Mouse (Mus musculus) telencephalon, adult 2 months (tissue): ENCODE results near the gene Banp.

Source experiments
- DNase-seq: peaks from one replicate; pipeline ENCODE4 v3.0.0-alpha.2; 2011; ENCODE audit warnings: low read depth, low spot score

The Banp gene

DNA sequence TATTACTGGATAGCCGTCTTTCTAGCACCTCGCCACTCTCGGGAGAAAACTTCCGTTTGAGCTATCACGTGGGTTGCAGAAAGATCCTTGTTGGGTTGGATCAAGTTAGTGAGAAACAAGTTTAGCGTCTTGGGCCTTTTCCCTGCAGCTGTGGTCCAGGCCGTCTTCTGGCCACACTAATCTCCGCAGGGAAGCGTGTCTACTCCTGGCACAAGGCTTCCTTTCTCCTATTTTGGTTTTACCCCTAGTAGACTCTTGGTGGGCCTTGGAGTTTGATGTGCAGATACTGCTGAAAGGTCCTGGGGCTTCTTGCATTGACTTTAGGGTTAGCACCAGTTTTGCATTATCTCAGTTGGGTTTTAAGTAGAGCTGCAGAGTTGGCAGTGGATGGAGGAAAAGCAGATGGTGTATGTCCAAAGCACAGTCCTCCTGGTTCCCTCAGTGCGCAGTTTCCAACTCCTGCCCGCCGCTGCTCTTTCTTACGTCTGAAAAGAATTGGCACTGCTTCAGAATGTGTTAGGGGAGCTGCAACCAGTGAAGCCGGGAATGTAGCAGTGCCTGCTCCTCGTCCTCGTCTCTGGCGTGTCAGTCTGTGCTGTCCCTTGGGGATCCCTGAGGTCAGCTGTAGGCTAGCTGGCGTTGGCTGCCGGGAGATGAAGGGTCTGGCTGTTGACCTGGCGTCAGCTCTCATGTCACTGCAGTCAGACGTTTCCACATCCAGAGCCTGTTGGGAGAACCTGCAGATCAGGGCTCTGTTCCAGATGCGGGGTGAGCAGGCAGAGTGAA, 68.7 kb downstream of the Banp start:
- DNase-seq = peak; percentile 75

DNA sequence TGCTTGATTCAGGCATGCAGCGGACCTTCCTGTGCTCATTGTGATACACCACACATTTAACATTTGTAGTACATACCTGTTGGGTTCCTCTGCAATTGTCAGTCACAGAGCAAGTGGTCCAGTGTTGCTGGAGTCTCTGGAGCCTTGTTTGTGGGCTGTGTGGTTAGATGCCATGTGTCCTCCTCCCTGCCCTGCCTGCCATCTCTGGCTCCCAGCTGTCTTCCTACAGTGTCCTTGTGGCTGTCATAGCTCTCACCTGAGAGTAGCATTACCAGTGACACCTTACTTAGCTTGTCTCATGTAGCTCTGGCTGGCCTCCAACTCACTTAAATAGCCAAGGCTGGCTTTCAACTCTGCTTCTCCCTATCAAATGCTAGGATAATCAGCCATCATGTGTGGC, 69.6 kb downstream of the Banp start:
- DNase-seq = no peak

DNA sequence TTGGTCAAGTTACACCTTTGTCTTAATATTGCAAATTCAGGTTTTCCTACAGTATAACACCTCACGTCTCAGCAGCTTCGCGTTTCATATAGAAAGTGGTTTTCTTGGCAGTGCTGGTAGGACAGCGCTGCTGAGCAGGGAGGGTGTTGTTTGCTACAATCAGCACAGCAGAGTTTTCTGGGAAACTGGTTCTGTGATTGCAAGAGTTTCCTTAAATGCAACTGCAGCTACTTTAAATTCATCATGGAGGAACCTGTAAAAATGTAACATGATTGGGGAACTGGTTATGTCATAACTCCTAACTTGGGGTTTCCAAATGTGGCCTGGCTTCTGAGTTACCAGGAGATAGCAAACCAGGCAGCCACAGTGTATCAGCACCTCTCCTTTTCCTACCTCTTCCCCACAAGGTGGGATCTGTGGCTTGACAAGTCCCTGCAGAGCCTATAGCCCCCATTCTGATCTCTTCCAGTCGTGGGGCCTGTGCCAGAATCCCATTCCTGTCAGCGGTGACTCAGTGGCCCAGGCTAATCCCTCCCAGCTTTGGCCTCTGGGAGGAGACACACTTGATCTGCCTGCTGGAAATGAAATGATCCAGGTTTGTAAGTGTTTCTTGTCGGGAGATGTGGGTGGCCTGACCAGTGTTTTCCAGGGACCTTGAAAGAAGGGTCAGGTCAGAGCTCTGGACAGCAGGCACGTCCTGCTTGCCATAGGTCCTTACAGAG, 70.7 kb downstream of the Banp start:
- DNase-seq = no peak

DNA sequence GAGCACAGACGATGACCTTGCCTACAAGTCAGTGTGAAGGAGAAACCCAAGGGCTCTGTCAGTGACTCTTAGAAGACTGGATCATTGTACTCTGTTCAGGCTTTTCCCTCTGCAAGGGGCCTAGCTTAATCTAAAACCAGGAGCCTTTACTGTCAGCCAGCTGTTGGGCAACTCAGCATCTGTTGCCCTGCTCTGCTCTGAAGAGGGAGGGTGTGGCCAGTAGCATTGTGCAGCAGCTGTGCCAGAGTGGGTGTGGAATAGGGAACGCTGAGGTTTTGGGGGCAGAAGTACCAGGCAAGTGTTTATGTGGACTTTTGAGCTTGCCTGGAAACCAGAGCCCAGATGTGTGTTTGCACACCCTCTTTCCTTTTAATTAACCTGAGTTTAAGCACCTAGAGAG, 72.2 kb downstream of the Banp start:
- DNase-seq = no peak

DNA sequence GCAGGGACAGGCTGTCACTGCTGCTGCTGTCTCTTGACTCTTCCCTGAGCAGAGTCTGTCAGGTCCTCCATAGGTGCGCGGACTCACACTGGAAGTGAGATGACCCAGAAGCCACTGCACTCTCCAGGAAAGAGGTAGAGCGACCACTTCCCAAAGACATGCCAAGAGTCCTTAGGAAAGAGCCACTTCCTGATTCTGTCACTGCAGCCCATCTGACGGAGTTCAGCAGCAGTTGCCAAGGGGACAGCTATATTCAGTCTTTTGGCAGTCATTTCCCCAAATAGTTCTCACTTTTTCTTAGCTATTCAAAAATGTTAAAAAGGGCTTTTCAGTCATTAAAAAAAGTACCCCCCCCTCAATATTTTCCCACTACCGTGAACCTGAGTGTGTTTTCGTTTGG, 72.7 kb downstream of the Banp start:
- DNase-seq = no peak

DNA sequence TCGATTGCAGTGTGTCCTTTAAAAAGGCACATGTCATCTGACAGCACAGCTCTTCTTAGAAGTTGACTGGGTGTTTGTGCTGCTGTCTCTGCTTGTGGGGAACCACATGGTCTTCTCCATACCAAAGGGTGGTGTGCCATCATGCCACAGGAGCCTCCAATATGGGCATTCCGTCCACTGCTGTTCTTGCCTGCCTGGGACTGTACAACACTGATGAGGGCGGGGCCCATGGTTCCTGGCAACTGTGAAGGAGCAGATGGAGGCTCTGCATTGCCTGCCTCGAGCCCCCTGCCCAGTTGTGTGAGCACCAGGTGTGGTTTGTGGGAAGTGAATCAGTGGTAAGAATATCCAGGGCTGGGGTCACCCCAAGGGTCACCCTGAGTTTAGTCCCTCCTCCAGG, 73.2 kb downstream of the Banp start:
- DNase-seq = no peak

DNA sequence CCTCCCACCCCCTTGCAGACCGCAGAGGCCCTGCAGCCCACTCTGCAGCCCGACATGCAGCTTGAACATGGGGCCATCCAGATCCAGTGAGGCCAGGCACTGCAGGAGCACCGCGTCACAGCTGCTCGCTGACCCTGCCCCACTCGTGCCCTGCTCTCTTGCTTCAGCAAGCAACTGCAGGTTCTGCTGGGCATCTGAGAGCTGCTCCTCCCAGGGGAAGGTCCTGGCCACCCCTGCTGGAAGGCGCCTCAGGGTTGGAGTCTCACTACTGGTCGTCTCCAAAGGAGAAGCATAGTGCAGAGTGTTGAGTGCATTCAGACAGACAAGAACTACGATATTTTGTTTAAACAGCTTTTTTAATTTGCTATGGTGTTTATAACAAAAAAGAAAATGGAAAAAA, 76.0 kb downstream of the Banp start:
- DNase-seq = no peak

DNA sequence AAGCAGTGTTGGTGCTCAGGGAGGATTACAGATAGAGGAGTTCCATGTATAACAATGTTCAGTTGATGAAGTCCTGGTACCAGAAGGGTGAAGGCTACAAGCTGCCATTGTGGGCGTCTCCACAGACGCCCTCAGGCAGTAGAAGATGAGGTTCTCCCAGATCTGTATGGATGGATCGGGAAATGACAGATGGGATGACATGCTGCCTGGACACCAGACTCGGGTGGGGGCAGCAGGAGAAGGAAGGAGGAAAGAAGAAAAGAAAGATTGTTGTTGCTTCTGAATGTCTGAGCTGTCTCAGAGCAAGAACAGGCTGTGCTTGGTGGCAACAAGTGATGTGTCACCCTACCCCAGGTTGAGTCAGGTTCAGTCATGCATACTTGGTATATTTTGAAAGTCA, 78.6 kb downstream of the Banp start:
- DNase-seq = no peak

DNA sequence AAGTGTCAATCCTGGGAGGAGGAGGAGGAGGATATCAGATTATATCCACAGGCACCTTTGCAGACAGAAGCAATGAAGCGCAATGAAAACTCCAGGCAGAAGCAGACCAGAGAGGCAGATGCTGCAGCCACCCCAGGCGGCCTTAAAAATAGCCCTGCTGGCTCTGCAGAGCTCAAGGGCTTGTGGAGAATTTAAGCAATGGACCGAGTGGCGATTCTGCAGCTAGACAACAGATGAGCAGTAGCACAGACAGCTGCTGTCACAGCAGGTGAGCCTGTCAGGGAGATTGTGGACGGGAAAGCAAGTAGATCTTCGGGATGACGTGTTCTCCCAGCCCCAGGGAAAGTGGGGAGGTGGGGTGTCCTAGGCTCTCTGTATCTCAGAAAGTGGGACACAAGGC, 81.4 kb downstream of the Banp start:
- no peak for DNase-seq

DNA sequence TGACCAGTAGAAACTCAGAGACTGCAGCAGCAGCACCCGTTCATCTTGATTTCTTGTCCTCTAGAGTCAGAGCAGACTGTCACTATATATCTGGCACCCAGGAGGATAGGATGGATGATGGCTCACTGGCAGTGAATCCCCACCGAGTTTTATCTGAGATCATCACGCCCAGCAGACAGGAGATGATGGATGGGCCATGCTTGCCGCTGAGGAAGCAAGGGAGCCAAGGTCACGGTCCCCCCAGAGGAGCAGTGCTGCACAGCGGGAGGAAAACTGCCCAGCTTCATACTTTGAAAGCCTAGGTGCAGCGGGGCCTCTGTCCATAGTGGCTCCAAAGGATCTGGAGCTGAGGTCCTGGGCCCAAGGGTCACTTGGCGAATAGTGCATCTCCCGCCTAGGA, 83.2 kb downstream of the Banp start:
- no peak for DNase-seq

DNA sequence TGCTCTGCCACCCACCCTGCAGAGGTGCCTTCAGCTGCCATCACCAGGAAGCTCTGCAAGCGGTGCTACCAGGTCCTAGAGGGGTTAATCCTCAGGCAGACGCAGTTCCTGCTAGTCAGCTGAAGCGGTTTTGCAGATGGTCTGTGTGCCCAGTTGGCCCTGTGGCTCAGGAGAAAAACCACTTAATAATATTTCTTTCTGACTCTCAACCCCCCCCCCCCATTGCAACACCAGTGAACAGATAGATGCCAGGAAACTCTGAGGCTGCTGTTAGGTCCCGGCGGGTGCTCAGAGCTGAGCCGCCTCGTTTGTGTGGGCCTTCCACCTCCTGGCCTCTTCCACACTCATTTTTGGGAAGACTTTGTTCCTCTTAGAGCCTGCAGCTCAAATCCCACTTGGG, 86.0 kb downstream of the Banp start:
- no peak for DNase-seq

DNA sequence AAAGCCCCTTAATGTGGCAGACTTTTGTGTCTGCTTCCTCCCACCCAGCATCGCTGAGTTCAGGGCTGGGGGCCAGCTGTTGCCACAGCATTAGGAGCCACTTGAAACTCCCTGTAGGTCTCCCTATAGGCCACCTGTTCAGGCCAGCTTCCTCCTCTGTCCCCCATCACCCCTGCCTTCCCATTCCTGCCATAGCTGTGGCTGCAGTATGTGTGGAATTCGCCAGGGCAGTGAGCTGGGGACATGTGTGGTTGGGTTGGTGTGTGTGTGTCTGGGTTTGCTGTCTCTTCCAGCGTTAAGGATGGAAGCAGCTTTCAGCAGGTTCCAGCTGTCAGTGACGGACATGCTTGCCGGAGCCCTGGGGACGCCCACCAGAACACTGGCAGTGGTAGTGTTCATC, 86.8 kb downstream of the Banp start:
- no peak for DNase-seq

DNA sequence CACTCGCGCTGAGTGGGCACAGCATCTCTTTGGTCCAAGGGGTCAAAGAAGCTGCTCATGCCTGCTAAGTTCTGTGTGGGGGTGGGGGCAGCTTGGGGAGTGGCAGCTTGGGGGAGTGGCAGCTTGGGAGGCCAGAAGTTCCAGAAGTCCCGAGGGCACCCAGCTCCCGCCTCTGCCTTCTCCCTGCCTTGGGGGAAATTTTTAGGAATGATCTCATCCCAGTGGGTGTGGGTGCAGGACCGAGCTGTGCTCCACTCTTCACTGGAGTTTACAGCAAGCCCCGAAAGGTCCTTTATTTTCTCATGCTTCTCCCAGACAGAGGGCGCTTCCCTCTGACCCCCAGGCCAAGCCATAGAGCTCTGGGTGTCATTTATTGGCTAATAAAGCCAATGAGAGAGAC, 87.7 kb downstream of the Banp start:
- no peak for DNase-seq

DNA sequence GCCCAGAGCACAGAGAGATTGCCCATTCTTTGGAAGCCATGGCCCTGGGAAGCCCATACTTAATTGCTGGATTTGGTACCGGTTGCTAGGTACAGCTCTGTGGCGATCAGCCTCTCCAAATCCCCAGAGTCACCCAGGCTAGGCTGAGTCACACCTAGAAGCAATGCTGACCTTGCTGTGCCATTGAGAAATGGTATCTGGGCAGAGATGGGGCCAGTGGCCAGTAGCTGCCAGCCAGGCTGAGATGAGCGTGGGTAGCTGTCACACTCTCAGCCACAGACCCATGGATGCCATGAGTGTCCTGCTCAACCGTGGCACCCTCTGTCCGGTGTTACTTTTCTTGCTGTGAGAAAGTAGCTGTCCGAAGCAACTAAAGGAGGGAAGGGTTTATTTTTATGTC, 88.5 kb downstream of the Banp start:
- DNase-seq = no peak

DNA sequence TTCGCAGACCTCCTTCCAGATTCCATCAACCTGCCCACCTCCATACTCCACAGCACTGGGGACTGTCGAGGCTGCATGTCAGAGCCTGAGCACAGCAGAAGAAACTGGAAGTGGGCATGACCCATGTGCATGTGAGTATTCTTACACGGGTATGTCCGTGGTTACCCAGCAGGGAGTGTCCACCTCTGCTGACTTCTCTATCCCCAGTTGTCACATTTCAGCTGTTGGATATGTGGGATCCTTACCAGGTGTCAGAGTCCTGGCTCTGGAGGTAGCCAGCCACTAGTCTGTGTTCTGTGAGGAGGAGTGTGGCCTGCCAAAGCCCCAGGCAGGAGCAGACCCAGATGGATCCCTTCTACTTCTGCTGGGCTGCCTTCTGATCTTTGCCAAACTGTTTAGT, 89.9 kb downstream of the Banp start:
- DNase-seq = no peak

DNA sequence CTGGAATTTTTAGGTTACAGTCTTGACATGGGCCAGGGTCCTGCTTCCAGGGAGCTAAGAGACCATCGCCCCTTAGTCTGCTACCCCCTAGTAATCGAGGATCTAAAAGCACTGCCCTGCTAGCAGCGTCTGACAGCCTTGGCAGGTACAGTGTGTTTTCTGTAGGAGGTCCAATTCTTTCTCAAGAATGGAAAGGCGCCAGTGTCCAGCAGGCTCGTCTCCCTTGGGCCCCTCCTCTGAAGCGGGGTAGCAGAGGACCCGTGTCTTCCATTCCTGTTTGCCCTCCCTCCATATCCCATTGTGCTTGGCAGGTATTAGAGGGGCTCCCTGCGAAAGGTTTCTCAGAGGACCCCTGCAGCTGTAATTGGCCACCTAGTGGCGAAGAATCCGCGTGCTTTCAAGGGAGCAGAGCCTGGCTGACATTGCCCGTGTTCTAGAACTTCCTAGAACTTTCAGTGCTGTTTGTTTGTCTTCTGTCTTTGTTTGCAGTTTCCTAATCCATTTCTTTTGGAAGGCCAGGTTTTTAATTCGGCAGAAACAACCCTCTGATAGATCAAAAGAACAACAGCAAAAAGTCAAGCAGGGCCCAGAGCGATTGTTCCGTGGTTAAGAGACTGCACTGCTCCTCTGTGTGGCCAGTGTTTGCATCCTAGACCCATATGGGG, 97.8 kb downstream of the Banp start:
- no peak for DNase-seq

DNA sequence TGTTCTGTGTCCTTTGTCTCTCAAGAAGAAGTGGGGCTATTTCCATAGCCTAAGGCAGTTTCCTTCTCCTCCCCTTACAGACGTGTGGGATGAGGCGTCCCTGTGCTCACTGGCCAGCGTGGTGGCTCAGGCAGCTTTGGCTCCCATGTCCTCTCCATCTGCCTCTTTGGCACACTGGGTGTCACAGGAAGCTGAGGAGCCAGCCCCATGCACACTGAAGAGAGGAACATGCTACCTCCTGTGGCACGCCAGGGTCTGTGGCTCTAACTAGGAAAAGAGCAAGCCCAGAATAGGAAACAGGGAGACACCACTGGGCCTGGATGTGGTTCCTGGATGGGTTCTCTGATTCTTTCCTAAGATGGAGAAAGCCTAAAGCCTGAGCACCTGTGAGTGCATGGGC, 99.7 kb downstream of the Banp start:
- DNase-seq = no peak

DNA sequence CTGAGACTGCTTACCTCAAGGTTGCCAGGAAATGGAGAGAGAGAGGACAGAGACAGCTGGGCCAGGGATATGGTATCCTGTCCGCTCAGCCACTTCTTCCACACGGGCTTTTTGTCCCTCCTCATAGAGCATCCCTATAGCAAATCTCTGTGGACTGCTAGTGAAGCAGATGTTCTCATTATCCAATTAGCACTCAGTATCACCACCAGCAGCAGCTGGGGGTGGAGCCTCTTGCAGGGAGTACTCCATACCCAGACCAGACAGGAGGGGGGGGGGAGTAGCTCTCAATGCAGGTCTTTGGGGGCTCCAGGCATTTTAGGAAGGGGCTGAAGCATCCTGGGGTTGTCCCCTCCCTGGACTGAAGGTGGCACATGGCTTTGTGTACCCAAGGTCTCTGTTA, 100.4 kb downstream of the Banp start:
- no peak for DNase-seq

DNA sequence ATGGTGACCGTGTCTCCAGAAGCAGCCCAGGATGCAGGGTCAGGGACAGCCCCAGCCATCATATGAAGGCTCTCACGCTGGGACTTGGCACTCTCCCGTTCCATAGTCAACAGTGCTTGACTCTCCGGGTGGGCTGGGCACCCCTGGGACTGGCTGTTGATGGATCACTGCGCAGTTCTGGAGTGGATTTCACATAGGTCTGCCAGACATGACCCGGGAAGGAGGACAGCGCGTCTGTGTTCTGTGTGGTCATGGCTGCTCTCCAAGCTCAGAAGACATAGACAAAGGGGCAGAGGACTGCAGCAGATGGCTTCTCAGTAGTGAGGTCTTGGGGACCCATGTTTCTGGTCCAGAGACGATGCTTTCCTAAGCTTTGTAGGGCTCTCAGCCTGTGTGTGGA, 101.1 kb downstream of the Banp start:
- DNase-seq = no peak

DNA sequence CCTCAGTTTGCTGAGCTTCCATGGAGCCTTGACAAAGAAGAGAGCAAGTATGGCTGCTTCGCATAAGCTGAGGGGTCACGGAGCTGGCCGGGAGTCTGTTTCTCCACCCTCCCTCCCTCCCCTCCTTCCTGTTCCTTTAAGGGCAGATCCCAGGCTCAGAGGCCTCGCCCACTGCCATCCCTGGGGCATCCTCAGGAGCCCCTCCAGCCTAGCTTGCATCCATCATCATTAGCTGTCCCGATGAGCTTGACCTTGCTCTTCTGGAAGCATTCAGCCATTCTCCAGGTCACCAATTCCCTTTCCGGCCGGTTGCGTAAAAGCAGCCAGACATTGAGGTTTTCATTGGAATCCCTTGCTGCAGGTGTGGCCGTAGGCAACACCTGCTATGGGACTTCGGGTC, 105.8 kb downstream of the Banp start:
- DNase-seq = no peak

DNA sequence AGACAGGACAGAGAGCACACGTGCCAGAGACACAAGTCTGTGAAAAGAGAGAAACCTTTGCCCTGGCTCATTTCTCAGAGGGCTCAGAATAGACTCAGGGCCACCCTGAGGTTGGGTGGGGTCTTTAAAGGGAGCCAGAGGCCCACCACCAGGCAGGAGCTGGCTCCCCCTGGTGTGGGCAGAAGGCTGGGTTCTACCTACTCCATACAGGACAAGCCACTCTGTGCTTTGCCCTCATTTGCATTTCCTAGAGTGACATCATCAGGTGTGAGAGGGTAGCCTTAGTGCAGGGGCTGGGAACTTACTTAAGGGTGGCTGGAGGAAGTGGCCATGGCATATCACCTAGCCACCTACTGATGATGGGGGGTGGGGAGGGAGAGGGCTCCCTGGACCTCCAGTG, 106.6 kb downstream of the Banp start:
- DNase-seq = no peak

DNA sequence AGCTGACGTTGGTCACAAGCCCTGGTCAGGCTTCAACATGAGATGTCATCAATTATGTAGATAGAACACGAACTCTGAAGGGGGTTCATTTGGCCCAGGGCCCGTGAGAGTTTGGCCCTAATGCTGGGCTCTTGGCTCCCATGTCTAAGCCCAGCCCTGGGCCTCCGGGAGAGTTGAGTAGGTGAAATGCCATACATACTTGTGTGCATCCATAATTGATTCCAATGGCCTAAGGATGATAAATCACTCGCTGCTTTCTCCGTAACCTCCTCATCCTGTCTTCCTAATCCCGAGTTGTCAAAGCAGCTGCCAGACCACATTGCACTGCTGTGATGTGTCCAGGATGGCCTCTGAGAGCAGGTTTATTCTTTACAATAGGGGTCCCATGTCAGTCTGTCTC, 107.3 kb downstream of the Banp start:
- no peak for DNase-seq

DNA sequence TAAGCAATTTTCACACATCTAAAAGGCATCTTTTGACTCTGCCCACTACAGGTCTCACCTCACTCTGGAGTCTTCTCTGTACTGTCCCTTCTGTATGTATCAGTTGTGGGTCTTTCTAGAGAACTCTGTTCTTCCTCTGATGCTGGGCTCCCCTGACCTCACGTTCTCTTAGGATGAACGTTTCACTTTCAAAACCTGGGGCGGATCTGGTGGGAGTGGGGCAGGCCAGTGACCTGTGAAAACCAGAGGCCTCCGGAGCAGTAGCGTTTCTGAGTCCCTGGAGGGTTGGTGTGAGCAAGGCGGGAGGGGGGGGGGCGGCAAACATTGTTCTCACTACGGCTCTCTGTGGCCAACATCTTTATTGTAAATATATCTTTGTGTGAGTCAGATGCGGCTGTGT, 109.0 kb downstream of the Banp start:
- no peak for DNase-seq
